Mouse (Mus musculus) kidney, postnatal 10 days (tissue): ENCODE results near the gene Mettl7a2.
"Not testable (repeated sequence)": the region's sequence is repeated elsewhere in the genome, so short reads cannot be mapped to it uniquely, and the experiment has no call there.

Experiments used
- DNase-seq: peaks from one replicate; pipeline ENCODE4 v3.0.0; 2021; ENCODE audit warnings: mixed read lengths

Mettl7a2 gene

DNA sequence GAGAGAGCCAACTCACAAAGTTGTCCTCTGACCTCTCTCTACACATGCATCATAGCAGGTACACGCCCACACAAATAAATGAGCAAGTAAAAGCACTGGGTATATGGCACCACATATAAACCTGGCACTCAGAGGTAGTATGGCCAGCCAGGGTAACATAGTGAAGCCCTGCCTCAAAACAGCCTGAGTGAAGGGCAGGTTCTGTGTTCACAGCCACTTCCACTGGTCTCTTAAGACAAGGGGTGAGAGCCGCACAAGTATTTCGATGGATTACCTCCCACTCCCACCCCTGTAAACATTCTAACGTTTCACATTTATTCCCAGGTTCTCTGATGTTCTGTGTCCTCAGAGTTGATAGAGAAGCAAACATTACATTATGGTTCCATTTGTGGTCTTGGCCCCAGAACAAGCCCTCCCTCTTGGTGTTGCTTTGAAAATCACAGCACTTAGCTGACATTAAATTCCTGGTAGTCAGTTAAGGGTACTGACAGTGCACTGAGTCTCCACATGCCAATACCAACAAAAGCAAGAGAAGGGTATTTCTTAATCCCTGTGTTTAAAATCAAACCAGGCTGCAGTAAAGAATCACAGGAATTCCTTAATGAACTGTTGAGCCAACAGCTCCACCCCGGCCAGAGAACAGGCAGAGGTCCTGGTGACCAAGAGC lies 11.6 kb upstream of the Mettl7a2 start:
- not testable (repeated sequence) for DNase-seq

DNA sequence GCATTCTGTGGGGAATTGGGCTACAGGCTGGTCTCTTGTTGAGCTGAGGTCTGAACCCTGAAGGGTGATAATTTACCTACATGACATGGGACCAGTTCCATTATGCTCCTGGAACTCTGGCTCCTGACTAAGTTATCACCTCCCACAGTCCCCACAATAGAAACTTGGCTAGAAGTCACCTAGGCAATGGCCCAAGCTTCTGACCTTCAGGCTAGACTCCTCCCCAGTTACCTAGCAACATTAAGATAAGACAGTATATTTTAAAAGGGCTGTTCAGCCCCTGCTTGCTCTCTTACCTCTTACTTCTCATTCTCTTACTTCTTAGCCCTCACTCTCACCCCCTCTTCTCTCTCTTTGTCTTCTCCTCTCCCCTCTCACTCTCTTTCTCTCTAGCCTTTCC lies 7.5 kb upstream of the Mettl7a2 start:
- DNase-seq = no peak

DNA sequence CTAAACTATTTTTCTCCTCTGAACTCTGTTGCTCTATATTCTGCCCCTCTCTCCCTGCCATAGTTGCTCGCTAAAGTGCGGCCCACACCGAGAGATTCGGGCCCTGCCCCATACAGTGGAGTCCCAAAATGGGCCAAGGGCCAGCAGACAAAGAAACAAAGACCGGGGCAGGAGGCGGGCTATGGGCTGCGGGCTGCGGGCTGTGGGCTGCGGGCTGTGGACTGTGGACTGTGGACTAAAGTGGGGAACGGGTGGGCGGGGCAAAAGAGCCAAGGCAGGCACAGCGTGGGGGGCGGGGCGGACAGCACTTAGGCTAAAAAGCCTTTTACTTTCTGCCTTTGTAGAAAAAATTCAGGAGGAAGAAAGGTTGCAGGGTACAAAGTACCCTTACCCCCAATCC lies 6.2 kb upstream of the Mettl7a2 start:
- DNase-seq = peak; percentile 82

DNA sequence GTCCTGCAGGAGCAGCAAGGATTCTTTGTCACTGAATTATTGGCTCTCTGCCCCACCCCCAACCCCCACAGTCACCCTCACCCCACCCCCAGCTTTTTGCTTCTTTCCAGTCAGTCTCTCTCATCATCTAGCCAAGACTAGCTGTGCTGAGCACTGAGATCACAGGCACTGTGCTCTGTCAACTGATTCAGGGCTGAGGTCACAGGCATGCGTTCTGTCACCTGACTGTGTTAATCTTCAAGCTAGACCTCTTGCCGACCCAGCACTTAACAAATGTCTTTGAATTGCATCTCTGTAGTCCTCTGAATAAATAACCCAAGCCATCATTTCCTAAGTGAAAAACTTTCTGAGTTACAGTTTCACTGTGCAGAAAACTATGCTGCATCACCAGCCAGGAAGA lies 3.5 kb upstream of the Mettl7a2 start:
- DNase-seq = peak; percentile 69

DNA sequence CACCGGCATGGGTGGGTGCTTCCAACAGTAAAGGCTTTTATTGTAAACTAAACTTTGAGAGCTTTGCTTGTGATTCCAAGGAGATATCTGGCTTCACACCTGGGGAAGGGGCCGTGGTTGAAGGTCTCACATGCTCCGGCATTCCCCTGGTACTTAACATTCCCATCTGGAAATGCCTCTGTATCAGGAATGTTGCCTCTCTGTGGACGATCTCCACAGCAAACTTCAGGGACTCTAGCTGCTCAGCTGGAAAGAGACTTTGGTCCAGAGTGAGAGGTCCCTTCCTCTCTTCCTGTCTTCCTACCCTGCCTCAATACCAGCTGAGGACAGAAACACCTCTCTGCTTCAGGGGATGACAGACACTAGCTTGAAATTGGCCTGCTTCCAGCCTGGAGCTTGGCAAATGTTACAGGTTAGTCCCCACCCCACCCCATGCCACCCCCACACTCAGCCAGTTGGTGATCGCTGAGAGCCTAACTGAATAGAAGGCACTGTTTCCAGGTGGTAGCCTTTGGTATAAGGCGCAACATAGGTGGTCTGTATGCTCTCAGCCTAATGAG lies 1.4 kb upstream of the Mettl7a2 start:
- DNase-seq = peak; percentile 44

DNA sequence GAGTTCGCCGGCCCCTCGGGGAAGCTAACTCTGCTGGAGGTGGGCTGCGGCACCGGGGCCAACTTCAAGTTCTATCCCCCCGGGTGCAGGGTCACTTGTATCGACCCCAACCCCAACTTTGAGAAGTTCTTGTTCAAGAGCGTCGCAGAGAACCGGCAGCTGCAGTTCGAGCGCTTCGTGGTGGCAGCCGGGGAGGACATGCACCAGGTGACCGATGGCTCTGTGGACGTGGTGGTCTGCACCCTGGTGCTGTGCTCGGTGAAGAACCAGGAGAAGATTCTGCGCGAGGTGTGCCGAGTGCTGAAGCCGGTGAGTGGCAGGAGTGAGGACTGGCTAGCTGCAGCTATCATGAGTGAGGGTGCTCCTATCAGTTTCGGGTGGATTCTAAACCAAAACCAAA lies 399 bp downstream of the Mettl7a2 start:
- DNase-seq = not testable (repeated sequence)

DNA sequence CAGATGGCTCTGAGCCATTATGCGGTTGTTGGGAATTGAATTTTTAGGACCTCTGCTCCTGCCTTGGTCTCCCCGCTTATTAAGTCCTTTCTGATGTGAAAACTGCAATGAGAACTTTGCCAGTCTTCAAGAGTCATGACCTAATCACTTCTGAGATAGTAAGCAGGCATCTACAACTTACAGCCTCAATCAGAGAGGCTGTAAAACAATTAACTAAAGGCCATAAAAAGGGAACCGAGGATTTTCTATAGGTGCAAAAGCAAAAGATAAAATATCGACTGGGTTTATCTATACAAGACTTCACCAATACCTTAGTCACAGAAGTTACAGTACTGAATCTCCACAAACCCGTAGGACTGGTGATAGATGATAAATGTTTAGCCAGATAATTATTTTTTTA lies 2.9 kb downstream of the Mettl7a2 start:
- no peak for DNase-seq

DNA sequence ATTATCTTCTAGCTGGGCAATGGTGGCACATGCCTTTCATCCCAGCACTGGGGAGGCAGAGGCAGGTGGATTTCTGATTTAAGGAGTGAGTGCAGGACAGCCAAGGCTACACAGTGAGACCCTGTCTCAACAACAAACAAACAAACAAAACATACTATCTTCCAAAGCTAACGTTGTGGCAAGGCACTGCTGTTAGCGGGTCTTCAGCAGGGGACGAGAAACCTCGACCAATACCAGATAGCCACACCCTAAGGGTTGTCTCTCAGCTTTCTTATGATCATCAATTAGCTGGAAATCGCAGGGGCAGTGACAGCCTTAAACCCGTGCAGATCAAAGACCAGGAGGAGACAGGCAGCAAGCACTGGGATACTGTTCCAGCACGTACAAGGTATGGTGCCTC lies 11.2 kb downstream of the Mettl7a2 start, which contains the start of gene Higd1c:
TSS of gene Higd1c (plus strand) at position 301 of the 400 bp plus-strand sequence.
- DNase-seq = no peak

DNA sequence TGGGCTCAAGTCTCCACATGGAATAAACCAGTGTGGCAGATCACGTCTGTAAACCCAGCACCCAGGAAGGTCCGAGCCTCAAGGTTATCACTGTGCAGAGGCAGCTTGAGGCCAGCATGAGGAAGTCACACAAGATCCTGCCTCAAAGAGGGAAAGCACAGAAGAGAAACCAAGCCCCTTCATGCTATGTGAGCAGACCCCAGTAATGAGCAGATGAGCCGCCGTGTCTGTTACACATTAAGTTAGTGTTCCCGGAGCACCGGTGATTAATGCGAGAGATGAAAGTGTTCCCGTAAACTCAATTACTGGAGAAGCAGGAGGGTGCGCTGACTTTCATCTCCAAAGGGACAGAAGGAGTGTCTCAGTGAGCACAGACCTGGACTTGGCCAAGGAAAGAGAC lies 13.0 kb downstream of the Mettl7a2 start:
- DNase-seq = not testable (repeated sequence)

DNA sequence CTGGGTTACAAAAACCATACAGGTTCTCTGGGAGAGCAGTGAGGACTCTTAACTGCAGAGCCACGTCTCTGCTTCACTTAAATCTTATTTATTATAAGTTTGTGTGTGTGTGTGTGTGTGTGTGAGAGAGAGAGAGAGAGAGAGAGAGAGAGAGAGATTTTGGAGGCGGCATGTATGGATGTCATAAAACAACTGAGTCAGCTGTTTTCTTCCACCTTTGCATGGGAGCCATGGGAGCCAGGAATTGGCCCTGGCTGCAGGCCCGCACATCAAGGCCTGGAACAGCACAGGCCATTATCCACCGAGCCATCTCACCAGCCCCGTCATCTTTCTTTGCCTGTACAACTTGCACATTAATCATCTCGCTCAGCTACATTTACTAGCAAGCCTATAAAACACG lies 14.1 kb downstream of the Mettl7a2 start:
- DNase-seq = no peak

DNA sequence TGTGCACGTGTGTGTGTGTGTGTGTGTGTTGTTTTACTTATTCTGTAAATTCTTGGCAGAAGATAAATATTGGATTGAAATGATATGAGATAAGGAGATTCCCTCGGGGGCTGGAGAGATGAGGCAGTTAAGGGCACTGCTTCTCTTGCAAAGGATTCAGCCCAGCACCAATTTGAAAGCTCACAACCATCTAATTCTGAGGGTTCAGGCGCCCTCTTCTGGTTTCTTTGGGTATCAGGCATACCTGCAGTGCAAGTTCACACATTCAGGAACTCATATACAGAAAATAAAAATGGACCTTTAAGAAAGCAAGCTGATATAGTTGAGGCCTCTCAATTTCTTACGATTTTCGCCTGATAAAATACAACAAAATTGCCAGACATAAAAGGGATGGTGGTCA lies 22.1 kb downstream of the Mettl7a2 start:
- peak; percentile 81 for DNase-seq

DNA sequence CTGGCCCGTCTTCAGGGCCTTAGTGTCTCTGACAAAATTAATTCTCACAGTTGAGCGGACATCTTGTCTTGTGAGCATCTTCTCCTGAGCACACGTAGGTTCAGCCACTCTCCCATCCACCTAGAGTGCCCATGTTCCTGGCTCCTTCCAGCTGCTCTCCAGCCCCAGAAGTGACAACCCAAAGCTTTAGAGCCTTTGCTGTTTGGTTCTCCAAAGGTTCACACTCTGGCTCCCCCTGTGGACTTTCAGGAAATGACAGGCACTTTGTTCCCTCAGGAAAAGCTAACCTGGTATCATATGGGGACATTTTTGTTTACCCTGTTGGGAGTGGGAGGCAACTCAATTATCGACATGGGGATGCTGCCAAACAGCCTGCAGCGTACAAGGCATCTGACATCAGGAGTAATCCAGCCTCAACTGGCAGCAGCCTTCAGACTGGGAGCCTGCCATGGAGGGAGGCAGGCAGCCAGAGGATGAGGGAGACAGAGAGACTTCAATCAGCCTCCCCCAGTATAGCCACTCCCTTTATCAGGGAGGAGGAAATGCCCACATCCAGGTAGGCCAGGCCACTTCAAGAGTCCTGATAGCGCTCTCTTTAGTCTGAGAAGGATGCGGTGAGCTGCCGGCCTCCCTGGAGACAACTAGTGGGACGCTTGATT lies 25.0 kb downstream of the Mettl7a2 start:
- DNase-seq = not testable (repeated sequence)

DNA sequence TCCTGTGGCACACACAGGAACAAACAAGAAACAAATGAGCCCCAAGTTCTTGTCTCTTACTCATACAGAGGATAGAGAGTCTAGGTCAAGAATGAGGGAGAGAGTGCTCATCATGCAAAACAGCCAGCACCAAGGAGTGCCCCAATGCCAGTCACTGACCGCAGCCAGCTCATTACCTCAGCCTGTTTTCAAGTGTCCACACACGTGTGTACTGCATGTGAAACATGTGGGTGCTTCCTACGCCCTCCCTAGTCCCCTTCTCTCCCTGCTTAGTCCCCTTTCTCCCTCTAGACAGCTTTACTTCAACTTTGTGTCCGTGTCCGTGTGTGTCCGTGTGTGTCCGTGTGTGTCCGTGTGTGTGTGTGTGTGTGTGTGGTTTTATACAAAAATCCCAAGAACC lies 26.7 kb downstream of the Mettl7a2 start:
- DNase-seq = no peak

DNA sequence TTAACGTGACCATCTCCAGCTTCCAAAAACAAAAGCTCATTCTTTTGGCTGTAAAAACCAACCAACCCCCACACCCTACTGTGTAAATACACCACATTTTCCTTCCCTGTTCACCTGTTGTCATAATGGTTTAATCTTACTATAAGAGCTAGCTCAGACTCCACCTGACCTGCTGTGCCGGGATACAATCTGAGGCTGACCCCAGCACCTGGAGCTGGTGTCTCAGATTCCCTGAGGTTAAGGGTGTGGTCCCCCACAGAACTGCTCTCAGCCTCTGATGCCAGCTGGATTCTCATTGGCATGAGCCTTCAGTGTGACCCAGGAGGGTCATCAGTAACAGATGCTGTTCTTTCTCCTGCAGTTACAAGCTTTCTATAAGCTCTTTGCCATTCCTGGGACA lies 27.1 kb downstream of the Mettl7a2 start:
- DNase-seq = no peak

DNA sequence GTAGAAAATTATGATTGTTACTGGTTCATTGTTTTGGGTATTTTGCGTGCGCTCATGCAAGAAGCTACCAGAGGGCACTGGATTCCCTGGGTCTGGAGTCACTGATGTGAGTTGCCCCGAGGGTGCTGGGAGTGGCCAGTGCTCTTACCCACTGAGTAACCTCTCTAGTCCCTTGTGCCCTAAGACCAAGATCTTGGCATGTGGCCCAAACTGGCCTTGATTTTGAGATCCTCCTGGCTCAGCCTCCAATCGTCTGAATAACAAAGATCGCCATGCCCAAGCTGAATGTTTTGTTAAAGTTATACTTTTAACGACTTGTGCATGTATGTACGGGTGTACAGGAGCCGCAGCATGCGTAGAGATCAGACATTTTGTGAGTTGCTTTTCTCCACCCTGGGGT lies 32.7 kb downstream of the Mettl7a2 start:
- DNase-seq = no peak

DNA sequence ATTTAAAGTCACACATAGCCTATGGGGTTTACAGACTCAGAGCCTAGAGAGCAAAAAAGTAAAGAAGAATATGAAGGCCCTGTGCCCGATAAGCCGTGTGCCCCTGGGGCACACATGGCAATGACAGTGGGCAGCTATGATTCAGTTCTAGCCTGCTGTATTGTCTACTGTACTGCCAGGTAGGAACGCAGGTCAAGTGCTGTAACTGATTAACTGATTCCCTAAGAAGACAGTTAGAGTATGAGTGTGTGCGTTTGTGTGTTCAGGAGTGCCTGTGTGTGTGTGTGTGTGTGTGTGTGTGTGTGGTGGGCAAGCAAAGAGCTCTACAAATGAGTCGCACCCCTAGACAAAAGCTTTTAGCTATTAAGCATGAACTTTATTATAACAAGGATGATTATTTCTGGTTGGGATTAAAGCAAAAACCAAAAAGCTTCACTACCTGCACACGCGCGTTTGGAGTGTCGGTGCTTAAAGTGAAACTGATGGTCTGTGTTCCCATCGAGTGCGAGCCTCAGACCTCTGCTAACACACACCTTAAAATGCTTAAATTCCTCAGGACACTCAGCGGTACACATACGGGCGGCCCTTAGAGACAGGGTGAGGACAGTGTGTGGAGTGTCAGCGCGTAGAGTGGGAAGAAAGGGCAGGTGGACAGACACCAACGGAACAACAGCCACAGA lies 34.7 kb downstream of the Mettl7a2 start:
- no peak for DNase-seq

DNA sequence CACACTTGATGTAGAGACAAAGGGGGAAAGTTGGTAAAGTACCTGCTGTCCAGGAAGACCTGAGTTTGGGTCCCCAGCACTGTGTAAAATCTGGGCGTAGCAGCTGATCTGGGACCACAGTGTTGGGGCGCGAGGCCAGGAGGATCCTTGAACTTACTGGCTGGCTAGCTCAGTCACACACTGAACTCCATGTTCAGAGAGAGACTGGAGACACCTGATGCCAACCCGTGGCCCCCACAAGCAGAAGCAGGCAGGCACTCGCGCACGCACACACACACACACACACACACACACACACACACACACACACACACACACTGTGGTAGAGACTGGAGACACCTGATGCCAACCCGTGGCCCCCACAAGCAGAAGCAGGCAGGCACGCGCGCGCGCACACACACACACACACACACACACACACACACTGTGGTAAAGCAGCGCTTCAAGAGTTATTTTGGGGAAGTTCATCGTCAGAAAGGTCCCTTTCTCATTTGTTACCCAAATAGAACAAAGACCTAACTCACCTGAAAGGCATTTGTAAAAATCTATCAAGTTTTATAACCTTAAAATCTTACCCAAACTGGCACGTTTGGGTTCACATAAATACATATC lies 35.3 kb downstream of the Mettl7a2 start:
- no peak for DNase-seq

DNA sequence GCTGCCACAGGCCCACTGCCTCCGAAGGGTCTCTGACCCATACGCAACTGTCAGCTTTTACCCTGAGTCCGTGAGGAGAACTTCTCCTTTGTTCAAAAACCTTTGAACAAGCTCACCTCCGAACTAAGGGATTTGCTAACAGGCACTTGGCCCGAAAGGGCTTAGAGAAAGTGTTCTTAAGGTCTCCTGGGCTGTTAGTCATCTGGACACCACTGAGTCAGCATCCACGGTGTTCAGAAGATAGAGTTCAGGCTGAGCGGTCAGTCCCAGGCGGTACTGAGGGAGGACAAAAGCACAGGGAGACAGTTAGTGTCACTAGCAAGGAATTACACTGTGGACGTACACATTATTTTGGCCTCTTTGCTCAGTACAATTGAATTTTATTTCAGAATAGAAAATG lies 35.9 kb downstream of the Mettl7a2 start:
- no peak for DNase-seq

DNA sequence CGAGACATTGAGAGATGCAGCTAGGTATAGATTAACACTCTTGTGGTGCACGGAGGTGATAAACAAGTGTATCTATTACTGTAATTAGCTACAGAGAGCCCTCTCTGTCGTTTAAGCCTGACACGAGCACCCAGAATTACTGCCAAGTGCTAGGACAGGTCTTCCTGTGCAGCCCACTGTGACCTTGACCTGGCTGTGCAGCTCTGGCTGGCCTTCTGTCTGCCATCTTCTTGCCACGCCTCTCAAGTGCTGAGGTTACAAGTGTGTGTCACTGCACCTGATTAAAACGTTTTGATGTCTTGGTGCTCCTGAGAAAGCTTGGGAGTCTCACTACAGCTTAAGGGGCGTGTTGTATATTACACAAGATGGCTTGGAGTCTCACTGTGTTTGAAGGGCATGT lies 38.1 kb downstream of the Mettl7a2 start:
- no peak for DNase-seq

DNA sequence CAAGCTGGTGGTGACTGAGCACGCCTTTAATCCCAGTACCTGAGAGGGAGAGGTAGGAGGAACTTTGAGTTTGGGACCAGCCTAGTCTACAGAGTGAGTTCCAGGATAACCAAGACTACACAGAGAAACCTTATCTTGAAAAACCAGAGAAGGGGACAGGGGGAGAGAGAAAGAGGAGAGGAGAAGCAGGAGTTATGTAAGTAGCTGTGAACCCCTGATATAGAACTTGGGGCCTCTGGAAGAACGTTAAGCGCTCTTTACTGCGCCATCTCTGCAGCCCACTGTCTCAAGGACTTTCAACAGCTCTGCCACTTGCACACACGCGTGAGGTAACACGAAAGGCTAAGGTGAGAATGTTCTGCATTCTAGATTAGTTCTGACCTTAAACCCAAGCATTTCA lies 38.6 kb downstream of the Mettl7a2 start:
- DNase-seq = no peak

DNA sequence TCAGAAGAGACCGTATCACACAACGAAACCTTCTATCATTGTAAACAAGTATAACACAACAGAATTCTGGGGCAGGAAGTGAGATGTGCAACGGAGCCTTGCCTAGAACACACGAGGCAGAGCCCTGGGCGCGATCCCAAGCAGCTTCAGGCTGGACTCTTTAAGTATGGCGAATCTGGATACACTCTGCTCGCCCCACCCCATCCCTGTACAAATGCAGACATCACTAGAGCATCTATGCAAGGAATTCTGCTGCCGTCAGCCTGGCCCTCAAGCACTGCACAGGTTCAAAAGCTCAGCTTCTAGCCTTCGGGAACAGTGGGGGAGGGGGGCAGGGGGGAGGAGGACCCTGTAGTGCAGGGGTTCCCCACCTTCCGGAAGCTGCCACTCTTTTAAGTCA lies 40.0 kb downstream of the Mettl7a2 start:
- DNase-seq = no peak

DNA sequence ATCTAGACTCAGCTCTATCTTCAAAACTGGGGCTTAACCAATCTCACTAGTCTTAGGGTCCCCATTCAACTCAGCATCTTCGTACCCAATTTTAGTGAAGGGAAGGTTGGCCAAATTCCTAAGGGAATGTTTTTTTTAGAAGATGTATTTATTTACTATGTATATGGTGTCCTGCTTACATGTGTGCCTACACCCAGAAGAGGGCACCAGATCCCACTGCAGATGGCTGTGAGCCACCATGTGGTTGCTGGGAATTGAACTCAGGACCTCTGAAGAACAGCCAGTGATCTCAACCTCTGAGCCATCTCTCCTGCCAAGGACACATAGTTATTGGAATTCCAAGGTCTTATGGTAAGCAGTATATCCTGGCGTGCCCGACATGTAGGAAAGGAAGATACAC lies 42.6 kb downstream of the Mettl7a2 start:
- no peak for DNase-seq

DNA sequence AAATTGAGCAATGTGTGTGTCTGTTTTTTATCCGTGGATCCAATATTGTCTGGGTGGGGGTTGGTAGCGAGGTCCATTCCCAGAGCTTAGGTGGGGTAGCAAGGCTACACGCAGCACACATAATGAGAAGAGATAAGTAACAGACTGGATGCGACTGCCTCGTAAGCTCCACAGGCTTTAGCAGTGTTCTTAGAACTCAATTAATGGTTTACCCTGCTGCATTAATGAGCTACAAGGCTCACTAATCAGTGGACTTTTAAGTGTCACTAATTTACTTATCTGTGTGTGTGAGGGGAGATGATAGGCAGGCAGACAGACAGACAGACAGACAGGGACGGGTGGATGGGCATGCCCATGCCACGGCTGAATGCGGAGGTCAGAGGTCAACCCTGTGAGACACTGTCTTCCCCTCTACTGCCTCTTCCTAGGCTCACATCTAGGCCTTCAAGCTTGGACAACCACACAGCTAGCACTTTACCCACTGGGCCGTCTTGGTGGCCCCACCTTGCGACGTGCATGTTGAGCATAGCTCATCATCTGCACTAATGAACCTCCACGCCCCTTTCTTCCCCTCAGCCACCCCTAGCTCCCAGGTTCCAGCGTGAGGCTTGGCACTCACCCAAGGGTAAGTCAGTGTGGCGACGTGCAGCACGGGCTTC lies 47.7 kb downstream of the Mettl7a2 start:
- DNase-seq = peak; percentile 76
